12 mouse cellular contexts compared by ENCODE assay signal in the genomic region with DNA sequence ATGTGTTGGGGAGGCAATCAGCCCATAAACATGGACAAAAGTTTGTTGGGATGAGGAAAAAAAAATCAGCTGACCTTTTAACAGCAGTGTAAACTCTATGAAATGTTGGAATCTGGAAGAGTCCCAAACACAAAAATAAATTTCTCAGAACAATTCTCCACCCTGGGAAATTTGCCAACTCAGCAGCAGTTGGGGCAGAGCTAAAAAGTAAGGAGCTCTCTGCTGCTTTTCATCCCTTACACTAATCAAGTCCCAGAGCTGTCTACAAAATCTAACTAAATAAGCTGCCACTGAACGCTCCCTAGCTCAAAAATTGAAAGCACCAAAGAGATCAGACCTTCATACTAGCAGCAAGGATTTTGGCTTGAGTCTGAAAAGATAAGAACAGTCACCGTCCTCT.
DNase-seq lines count a peak whose midpoint lies in the region; ATAC-seq and TF ChIP-seq lines count a peak whose summit lies in the region.
"Had no signal": no experiment of that assay in that cellular context is flagged by ENCODE, and none has a peak within 500 bp of the region (broad histone marks: within the 10 kb centered on the region; RNA-seq: fewer than 3 reads in every experiment).

No protein-coding gene starts in this region.

- no peaks in the 10 kb centered on the region for H3K79me2 ChIP-seq in CH12.LX (replicated peaks; ENCODE audit: control insufficient read depth, extremely low read depth, insufficient read depth, poor library complexity, severe bottlenecking)

- no peak for TF ChIP-seq RAD21 in CH12.LX (IDR thresholded peaks at IDR 0.05; ENCODE audit: low read depth, low read length)

- no peak for TF ChIP-seq CTCF in CH12.LX (conservative IDR thresholded peaks at IDR 0.05 in 1 of 2, IDR thresholded peaks at IDR 0.05 in 1 of 2; ENCODE audit: low read depth in 2 of 2, low read length in 2 of 2)

- H3K27ac ChIP-seq in kidney, embryonic 16.5 days (ENCODE audit: low read length), result peak overlapping the region; percentile 56; the same call in 1 of the 2 replicates
- H3K27ac ChIP-seq in CH12.LX (ENCODE audit: insufficient read depth, low read depth), result no peak overlapping the region
- H3K27ac ChIP-seq in lung, embryonic 15.5 days, result 0 out of 2 replicates have a peak overlapping the region, but pooled peaks have one; percentile 15
- H3K27ac ChIP-seq: liver, embryonic 12.5 days; midbrain, embryonic 12.5 days had no signal

- H3K4me3 ChIP-seq in kidney, embryonic 16.5 days (ENCODE audit: low read length), result no peak overlapping the region
- no peak overlapping the region for H3K4me3 ChIP-seq in CH12.LX (replicated peaks in 1 of 3; ENCODE audit: low read depth in 2 of 3, low read length in 2 of 3, poor library complexity in 1 of 3)
- no peak overlapping the region for H3K4me3 ChIP-seq in lung, embryonic 15.5 days
- H3K4me3 ChIP-seq: liver, embryonic 12.5 days; midbrain, embryonic 12.5 days had no signal

- WGBS in kidney, embryonic 16.5 days, result 49% methylated on average over 2 of the region's 2 CpGs
- 36% methylated on average over 2 of the region's 2 CpGs for WGBS in lung, embryonic 15.5 days

- in situ Hi-C loops in CH12.LX (cut with MboI; ENCODE audit: low pct_ligation_motif_present, low pct_unique_long_range_greater_than_20kb, low sequenced_read_pairs), result no loop called here

- H3K9me3 ChIP-seq in kidney, embryonic 16.5 days (ENCODE audit: low read length), result no peaks in the 10 kb centered on the region
- no peaks in the 10 kb centered on the region for H3K9me3 ChIP-seq in CH12.LX (replicated peaks; ENCODE audit: low read length)
- H3K9me3 ChIP-seq in lung, embryonic 15.5 days, result no peaks in the 10 kb centered on the region
- H3K9me3 ChIP-seq: liver, embryonic 12.5 days; midbrain, embryonic 12.5 days had no signal

- H3K4me1 ChIP-seq in kidney, embryonic 16.5 days (ENCODE audit: insufficient read depth, low read length), result peaks cover 10% of the 10 kb centered on the region; the same call in 1 of the 2 replicates
- no peaks in the 10 kb centered on the region for H3K4me1 ChIP-seq in CH12.LX (ENCODE audit: control insufficient read depth in 1 of 2, insufficient read depth in 2 of 2)
- peaks cover 2% of the 10 kb centered on the region; the same call in 1 of the 2 replicates for H3K4me1 ChIP-seq in lung, embryonic 15.5 days
- H3K4me1 ChIP-seq: liver, embryonic 12.5 days; midbrain, embryonic 12.5 days had no signal

- no peaks in the 10 kb centered on the region for H3K27me3 ChIP-seq in kidney, embryonic 16.5 days (ENCODE audit: insufficient read depth, low read length)
- no peaks in the 10 kb centered on the region for H3K27me3 ChIP-seq in CH12.LX (replicated peaks)
- H3K27me3 ChIP-seq in lung, embryonic 15.5 days, result no peaks in the 10 kb centered on the region
- H3K27me3 ChIP-seq: liver, embryonic 12.5 days; midbrain, embryonic 12.5 days had no signal

- TF ChIP-seq POLR2A in CH12.LX (IDR thresholded peaks at IDR 0.05; ENCODE audit: low read depth, low read length), result no peak

- peak; percentile 3 for DNase-seq in adrenal gland, adult 8-10 months
- no peak for DNase-seq in adrenal gland, postnatal 4 days (ENCODE audit: low spot score in 2 of 2)
- no peak for DNase-seq in kidney, adult 8-10 months
- DNase-seq in CH12.LX (ENCODE audit: extremely low read depth), result no peak
- DNase-seq in urinary bladder, postnatal 25 days (ENCODE audit: low spot score), result no peak
- DNase-seq in B cell, adult 2 months, result no peak
- DNase-seq: cerebellum, postnatal 25 days; thymus, adult 18-20 months had no signal

- no peak for TF ChIP-seq EP300 in CH12.LX (IDR thresholded peaks at IDR 0.05; ENCODE audit: low read length)

- H3K36me3 ChIP-seq in kidney, embryonic 16.5 days (ENCODE audit: insufficient read depth, low read length), result no peaks in the 10 kb centered on the region
- H3K36me3 ChIP-seq in CH12.LX (replicated peaks in 1 of 2; ENCODE audit: control insufficient read depth in 1 of 2, insufficient read depth in 1 of 2, low read length in 1 of 2), result no peaks in the 10 kb centered on the region
- no peaks in the 10 kb centered on the region for H3K36me3 ChIP-seq in lung, embryonic 15.5 days
- H3K36me3 ChIP-seq: liver, embryonic 12.5 days; midbrain, embryonic 12.5 days had no signal

- ATAC-seq in kidney, embryonic 16.5 days (ENCODE audit: low FRiP score, low TSS enrichment), result no peak
- peak; percentile 31; the same call in 1 of the 2 replicates for ATAC-seq in lung, embryonic 15.5 days (ENCODE audit: borderline replicate concordance, extremely low read depth, low FRiP score, low TSS enrichment)
- ATAC-seq: liver, embryonic 12.5 days had no signal

- no peak overlapping the region for H3K9ac ChIP-seq in kidney, embryonic 16.5 days (replicated peaks; ENCODE audit: low read length)
- H3K9ac ChIP-seq in CH12.LX (ENCODE audit: insufficient read depth, low read depth), result no peak overlapping the region
- H3K9ac ChIP-seq in lung, embryonic 15.5 days, result no peak overlapping the region
- H3K9ac ChIP-seq: liver, embryonic 12.5 days; midbrain, embryonic 12.5 days had no signal

- dilution Hi-C loops in CH12.LX (cut with MboI; ENCODE audit: extremely low pct_ligation_motif_present, extremely low pct_unique_long_range_greater_than_20kb, low sequenced_read_pairs), result no loop called here

- no peak overlapping the region for H3K4me2 ChIP-seq in kidney, embryonic 16.5 days (replicated peaks; ENCODE audit: low read depth, low read length)
- peak overlapping the region; percentile 56; the same call in 1 of the 2 replicates for H3K4me2 ChIP-seq in CH12.LX (ENCODE audit: insufficient read depth, low read depth, poor library complexity, severe bottlenecking)
- H3K4me2 ChIP-seq in lung, embryonic 15.5 days, result no peak overlapping the region; the same call in 1 of the 2 replicates
- H3K4me2 ChIP-seq: liver, embryonic 12.5 days; midbrain, embryonic 12.5 days had no signal

TF ChIP-seq in CH12.LX, 34 proteins besides CTCF, POLR2A, EP300 and RAD21:
- TF ChIP-seq JUN (IDR thresholded peaks at IDR 0.05; ENCODE audit: insufficient read depth, low read depth, low read length), result no peak
- TF ChIP-seq SIN3A (IDR thresholded peaks at IDR 0.05; ENCODE audit: low read length), result no peak
- no peak for TF ChIP-seq USF1 (IDR thresholded peaks at IDR 0.05; ENCODE audit: low read depth, low read length)
- no peak for TF ChIP-seq MAFK (IDR thresholded peaks at IDR 0.05; ENCODE audit: insufficient replicate concordance, low read length)
- TF ChIP-seq CHD2 (IDR thresholded peaks at IDR 0.05; ENCODE audit: low read length), result no peak
- TF ChIP-seq USF2 (conservative IDR thresholded peaks at IDR 0.05; ENCODE audit: low read depth, low read length), result no peak
- no peak for TF ChIP-seq SMC3 (IDR thresholded peaks at IDR 0.05; ENCODE audit: low read depth, low read length)
- no peak for TF ChIP-seq IRF4 (IDR thresholded peaks at IDR 0.05; ENCODE audit: low read depth, low read length)
- TF ChIP-seq ZMIZ1 (IDR thresholded peaks at IDR 0.05; ENCODE audit: low read depth, low read length), result no peak
- TF ChIP-seq ELF1 (IDR thresholded peaks at IDR 0.05; ENCODE audit: low read depth, low read length), result no peak
- no peak for TF ChIP-seq ETS1 (conservative IDR thresholded peaks at IDR 0.05; ENCODE audit: low read depth, low read length)
